Mouse (Mus musculus) heart, postnatal 0 days (tissue): Measurements from ENCODE around the gene Cycs.

Experiments
- CTCF ChIP-seq: IDR thresholded peaks from 2 replicates; pipeline ENCODE4 v1.5.1; 2016; ENCODE audit warnings: antibody characterized with exemption, control low read depth, low read depth
- EP300 ChIP-seq: IDR thresholded peaks from 2 replicates; pipeline ENCODE4 v1.6.1; 2016; ENCODE audit warnings: antibody characterized with exemption, low read depth

DNA sequence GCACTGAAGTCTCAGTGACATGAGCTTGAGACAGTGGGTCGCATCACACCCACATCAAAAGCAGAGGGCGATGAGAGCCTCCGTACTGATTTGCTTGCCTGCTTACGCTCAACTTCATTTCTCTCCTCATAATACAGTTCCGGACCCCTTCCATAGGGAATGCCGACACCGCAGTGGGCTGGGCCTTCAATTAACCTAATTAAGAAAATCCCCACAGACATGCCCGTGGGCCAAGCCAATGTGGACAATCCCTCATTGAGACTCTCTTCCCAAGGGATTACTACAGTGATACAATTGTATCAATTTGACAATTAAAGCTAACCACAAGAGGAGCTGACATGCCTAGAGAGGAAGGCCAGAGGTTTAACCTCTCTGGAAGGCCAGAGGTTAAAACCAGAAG lies 40.5 kb downstream of the Cycs start:
- no peak for TF ChIP-seq CTCF
- no peak for TF ChIP-seq EP300
